Mouse (Mus musculus): ENCODE results near the gene Adck2.

DNA sequence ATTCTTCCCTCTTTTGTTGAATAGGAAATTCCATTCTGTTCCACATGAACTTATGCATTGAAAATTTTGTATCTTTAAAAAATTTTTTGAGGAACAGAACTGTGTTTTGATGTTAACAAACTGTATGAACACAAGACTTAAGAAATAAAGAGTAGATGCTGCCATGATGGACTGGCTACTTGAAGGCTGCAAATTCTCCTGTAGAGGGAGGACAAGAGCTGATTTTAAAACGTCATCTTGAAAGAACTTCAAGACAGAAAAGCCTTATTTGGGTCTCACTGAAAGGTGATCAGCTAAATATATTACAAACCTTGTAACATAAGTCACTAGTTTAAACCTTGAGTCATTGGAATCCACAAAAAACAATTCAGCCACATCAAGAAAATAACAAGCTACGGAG lies 36.5 kb downstream of the Adck2 start:
- TF ChIP-seq EP300 (IDR thresholded peaks at IDR 0.05) = no peak
- TF ChIP-seq CTCF (IDR thresholded peaks at IDR 0.05) = peak; percentile 36

Data from lung, postnatal 0 days (tissue).